Mouse (Mus musculus): ENCODE data around the gene Def8.

Gene Def8

DNA sequence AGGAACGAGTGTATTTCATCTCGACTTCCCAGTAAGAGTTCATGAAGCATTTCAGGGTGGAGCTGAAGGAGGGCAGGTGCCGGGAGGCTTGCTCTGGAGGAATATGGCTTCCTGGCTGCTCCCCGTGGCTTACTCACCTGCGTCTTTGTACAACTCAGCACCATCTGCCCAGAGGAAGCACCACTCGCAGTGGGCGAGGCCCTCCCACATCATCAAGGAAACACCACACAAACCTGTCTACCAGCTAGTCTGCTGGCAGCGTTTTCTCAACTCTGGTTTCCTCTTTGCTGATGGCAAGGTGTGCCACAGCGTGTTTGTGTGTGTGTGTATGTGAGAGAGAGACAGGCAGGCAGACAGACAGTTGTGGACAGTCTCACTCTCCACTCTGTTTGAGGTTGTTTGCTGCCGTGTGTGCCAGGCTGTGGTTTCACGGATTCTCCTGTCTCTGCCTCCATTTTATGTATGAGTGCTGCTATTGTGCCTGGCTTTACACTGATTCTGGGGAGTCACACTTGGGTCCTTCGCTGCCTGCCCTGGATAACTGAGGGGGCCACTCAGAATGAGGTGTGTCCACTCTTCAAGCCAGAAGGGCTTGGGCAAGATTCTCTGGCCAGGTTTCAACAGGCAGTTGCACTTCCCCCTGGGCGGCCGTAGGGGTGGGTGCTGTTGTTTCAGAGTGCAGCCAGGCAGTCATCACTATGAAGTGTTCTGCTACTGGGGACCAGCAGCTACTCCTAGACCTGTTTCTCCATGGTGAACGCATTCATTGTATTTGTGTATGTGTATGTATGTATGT, 68.2 kb downstream of the Def8 start:
- no peak for DNase-seq (ENCODE audit: low spot score)

DNA sequence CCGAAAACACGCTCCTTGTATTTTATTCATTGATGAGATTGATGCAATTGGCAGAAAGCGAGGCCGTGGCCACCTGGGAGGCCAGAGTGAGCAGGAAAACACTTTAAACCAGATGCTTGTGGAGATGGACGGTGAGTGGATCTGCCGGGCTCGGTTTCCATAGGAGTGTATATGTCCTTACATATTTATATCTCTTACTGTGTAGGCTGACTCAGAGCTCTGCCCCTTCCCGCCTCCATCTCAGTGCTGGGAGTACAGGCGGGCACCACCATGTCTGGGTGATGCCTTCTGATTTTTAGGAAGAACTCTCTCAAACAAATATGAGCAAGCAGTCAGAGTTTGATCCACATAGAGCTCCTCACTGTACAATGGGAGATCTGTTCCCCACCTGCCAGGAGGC, 69.6 kb downstream of the Def8 start:
- no peak for DNase-seq (ENCODE audit: low spot score)

DNA sequence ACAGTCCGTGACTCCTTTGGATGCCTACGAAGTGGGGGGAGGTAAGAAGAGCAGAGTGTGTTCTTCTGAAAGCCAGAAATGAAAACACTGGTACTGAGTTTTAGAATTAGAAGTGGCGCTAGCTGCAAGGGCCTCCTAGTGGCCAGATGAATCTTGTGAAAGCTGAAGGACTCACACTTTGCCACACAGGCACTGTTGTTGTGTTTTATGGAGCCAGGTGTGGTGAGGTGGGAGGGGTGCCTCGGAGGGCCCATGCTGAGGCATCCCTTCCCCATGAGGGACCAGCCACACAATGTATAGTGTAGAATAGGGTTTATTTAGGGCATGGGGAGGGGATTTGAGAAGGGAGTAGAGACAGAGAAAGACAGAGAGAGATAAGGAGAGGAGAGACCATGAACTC, 74.4 kb downstream of the Def8 start:
- DNase-seq (ENCODE audit: low spot score): no peak

DNA sequence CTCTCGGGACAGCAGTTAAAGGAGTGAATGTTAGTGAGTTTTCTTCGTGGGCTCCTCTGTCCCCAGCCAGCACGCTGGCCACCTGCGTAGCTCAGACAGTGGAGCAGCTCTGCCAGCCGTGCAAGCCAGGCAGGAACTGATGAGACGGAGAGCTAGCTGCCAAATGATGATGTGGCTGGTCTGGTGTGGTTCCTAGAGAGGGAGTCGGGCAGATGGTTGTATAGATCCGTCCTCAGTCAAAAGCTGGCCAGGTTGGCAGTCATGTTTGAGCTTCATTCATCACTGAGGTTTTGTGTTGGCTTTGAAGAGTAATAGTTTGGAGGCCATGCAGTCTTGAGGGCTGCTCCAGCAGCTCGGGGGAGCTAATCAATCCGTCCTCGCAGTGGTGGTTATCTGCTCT, 75.6 kb downstream of the Def8 start:
- DNase-seq (ENCODE audit: low spot score): no peak

DNA sequence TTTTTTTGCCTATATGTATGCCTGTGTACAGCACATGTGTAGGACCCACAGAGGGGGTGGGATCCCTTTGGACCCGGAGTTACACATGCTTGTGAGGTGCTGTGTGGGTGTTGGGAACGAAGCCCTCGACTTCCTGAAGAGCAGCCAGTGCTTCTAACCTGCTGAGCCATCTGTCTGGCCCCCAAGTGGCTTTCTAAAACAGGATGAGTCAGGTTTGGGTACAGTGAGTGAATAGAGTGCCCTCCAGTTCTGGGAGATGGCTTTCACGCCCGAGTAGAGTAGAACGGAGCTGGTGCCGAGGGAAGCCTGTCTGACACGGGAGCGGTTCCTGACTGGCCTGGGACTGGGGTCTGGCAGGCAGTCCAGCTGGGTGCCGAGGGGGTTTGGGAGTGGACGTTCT, 76.2 kb downstream of the Def8 start:
- DNase-seq (ENCODE audit: low spot score): no peak

DNA sequence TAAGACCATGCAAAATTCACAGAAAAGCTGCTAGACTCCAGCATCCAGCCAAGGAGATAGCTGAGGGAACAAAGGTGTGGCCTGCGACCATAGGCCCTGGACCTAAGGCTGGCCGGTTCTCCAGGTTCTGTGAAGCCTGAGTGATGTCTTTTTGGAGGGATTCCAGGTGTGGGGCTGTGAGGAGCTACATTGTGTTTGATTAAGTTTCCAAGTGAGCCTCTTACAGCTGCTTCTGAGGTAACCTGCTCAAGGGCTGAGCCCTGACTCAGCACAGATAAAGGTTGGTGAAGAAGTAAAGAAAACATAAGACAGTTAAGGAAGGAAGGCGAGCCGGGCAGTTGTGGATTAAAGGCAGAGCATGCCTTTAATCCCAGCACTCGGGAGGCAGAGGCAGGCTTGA, 78.9 kb downstream of the Def8 start:
- no peak for DNase-seq (ENCODE audit: low spot score)

DNA sequence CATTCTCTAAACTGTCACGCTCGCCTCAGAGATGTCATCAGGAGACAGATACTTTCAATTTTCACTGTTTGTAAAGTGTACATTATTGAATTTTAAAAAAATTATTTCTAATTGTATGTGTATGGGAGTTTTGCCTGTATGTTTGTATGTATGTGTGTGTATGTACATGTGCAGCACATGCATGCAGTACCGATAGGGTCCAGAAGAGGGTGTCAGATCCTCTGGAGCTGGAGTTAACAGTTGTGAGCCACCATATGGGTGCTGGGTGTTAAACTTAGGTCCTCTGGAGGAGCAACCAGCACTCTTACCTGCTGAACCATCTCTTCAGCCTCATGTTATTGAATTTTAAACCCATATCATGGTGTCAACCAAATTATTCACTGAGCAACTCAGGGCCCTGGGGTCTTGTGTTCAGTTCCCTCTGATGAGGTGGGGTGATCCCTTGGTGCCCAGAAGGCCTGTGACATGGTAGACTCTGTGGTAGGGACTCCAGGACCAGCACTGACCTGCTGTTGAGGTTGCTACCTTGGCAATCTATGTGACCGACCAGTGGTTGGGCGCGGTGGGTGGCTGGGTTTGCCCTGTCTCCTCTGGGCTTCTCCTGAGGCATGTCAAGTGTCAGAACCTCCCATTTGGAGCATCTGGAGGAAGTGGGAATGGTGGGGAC, 80.6 kb downstream of the Def8 start:
- no peak for DNase-seq (ENCODE audit: low spot score)

DNA sequence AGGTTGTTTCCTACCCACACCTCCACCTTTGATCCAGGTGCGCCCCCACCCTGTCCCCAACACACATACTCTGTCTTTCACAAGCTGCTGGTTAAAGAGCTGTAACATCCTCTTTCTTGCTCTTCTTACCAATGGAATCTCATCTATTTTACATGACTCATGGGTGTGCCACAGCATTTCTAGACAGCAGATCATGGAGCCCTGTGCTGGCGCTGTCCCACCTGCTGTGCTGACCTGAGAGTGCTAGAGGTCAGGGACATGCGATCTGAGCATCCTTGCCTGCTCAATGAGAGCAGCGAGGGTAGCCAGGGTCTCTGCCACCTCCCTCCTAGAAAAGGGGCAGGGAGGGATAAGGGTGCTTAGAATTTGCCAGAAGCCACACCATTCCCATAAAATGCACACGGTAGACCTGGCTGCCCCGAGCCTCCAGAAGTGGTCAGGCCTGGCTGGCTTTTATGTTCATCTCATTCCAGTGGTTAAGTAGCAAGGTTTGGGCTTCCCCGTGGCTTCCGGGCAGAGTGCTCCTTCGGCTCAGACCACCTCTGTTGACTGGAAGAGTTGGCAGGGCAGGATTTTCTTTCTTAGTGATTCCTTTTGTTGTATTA, 81.4 kb downstream of the Def8 start:
- DNase-seq (ENCODE audit: low spot score): no peak

DNA sequence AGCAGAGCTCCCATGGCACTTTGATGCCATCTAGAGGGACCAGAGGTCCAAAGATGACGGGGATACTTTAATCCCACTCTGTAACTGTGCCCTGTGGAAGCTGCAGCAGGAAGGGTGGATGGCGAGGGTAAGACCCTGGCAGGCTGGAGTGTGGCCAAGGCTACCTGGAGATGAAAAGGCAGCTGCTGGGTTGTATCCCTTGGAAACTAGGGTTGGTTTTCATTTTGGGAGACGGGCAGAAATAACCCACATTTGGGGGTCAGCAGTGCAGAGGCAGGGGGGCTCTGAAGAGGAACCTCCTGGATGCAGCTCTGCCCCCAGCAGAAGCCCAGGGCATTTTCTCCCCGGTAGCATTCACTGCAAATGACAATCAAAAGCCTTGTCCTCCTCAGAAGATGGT, 81.9 kb downstream of the Def8 start:
- DNase-seq (ENCODE audit: low spot score): no peak

DNA sequence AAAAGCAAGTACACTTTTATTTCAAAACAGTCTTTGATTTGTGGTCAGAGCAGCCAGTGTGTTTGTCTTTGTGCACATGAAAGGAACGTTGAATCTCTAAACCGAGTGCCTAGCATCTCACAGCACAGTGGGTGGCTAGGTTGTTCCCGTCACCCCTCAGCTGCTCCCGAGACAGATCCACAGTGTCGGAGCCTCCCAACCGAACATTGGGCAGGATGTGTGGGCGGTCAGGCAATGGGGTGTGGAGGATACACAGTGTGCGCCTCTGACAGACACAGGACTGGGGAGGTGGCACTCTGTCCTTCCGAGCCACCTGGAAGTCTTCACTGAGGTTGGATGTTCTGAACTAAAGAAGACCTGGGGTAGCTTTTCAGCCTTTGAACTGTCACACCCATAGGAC, 82.4 kb downstream of the Def8 start:
- no peak for DNase-seq (ENCODE audit: low spot score)

DNA sequence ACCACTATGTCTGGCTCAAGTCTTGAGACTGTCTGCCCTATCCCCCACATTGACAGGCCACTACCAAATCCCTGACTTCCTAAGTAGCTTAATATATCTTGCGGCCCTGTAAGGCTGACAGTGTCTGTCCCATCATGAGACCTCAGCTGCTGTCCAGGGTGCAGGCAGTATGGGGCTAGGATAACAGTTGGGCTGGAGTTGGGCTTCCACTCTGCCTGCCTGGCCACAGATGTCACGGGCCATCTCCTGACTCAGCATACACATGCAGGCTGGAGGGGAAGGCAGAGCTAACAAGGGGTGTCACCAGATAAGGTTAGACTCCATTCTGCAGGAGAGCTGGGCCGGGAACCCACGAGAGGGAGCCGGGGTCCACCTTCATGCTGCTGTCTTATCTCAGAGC, 83.8 kb downstream of the Def8 start:
- no peak for DNase-seq (ENCODE audit: low spot score)

DNA sequence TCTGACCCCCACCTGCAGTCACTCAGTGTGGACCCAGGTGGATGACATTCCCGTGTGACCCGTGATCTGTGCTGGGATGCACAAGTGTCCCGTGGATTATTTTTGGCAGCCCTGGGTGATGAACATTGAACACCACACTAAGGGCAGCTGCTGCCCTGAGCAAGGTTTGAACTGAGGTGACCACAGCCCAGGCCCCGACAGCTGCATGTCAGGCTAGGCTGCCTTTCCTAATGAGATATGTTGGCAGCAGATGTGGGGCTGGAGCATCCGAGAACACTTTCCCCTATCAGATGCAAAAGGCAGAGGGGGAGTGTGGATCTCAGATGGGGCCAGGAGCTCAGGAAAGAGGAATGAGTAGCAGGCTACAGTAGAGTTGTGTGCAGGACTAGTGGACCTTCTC, 87.5 kb downstream of the Def8 start:
- no peak for DNase-seq (ENCODE audit: low spot score)
